In genomic region chr9:57075681-57076381, GRCm38 (mm10) we compare ENCODE assay signal across 8 mouse cellular contexts. TPM values are rescaled to one million over a fixed set of nuclear protein-coding genes. Genes with fewer than 3 reads are reported as not detected.
DNase-seq lines count a peak whose midpoint lies in the region; ATAC-seq and TF ChIP-seq lines count a peak whose summit lies in the region.

No protein-coding gene starts in this region.

- peak overlapping the region; percentile 68 for H3K4me2 ChIP-seq in kidney, embryonic 14.5 days (replicated peaks; ENCODE audit: low read depth, low read length)
- peak overlapping the region; percentile 83 for H3K4me2 ChIP-seq in limb, embryonic 15.5 days

- no peak for TF ChIP-seq POLR2A in bone marrow macrophage, adult 2 months (IDR thresholded peaks at IDR 0.05; ENCODE audit: borderline replicate concordance, low read depth, low read length)
- peak; percentile 53 for TF ChIP-seq POLR2A in embryonic fibroblast, embryonic 13.5 days (IDR thresholded peaks at IDR 0.05; ENCODE audit: low read depth, low read length)

- peak; percentile 99 for DNase-seq in A20 (ENCODE audit: low read depth, low spot score)
- DNase-seq in heart, adult 9 months (ENCODE audit: low spot score in 2 of 2): peak; percentile 99
- DNase-seq in monocyte, adult 2 months (ENCODE audit: low read depth in 1 of 2, low spot score in 2 of 2): peak; percentile 96 to 98
- peak; percentile 100 for DNase-seq in spleen, postnatal 36 days (ENCODE audit: low spot score in 2 of 2)

- ATAC-seq in kidney, embryonic 14.5 days (ENCODE audit: low FRiP score, low TSS enrichment): peak; percentile 80
- ATAC-seq in limb, embryonic 15.5 days (ENCODE audit: insufficient number of reproducible peaks, low FRiP score, low TSS enrichment, low read depth): peak; percentile 86

- H3K36me3 ChIP-seq in kidney, embryonic 14.5 days (ENCODE audit: control insufficient read depth, insufficient read depth, low read length): no peaks in the 10 kb centered on the region; the same call in 1 of the 2 replicates
- H3K36me3 ChIP-seq in limb, embryonic 15.5 days: no peaks in the 10 kb centered on the region

- H3K9ac ChIP-seq in kidney, embryonic 14.5 days (ENCODE audit: low read depth, low read length): peak overlapping the region; percentile 87
- 0 out of 2 replicates have a peak overlapping the region, but pooled peaks have one; percentile 54 for H3K9ac ChIP-seq in limb, embryonic 15.5 days

- no peaks in the 10 kb centered on the region for H3K27me3 ChIP-seq in kidney, embryonic 14.5 days (ENCODE audit: control insufficient read depth, insufficient read depth, low read length)
- no peaks in the 10 kb centered on the region for H3K27me3 ChIP-seq in limb, embryonic 15.5 days

- H3K27ac ChIP-seq in bone marrow macrophage, adult 2 months (ENCODE audit: insufficient read depth, low read depth, low read length): peak overlapping the region; percentile 64
- H3K27ac ChIP-seq in embryonic fibroblast, embryonic 13.5 days (ENCODE audit: insufficient read depth, low read length): peak overlapping the region; percentile 53
- H3K27ac ChIP-seq in kidney, embryonic 14.5 days (ENCODE audit: low read depth, low read length): peak overlapping the region; percentile 99
- H3K27ac ChIP-seq in limb, embryonic 15.5 days: peak overlapping the region; percentile 100

- peak overlapping the region; percentile 65 for H3K4me3 ChIP-seq in bone marrow macrophage, adult 2 months (ENCODE audit: insufficient read depth, low read length)
- peak overlapping the region; percentile 81 for H3K4me3 ChIP-seq in embryonic fibroblast, embryonic 13.5 days (ENCODE audit: insufficient read depth, low read length)
- peak overlapping the region; percentile 87 for H3K4me3 ChIP-seq in kidney, embryonic 14.5 days (ENCODE audit: low read length)
- H3K4me3 ChIP-seq in limb, embryonic 15.5 days: peak overlapping the region; percentile 61

- no peaks in the 10 kb centered on the region for H3K9me3 ChIP-seq in kidney, embryonic 14.5 days (ENCODE audit: control insufficient read depth, low read length)
- H3K9me3 ChIP-seq in limb, embryonic 15.5 days: no peaks in the 10 kb centered on the region

- TF ChIP-seq CTCF in bone marrow macrophage, adult 2 months (IDR thresholded peaks at IDR 0.05; ENCODE audit: low read depth, low read length): no peak
- TF ChIP-seq CTCF in embryonic fibroblast, embryonic 13.5 days (IDR thresholded peaks at IDR 0.05; ENCODE audit: borderline replicate concordance, insufficient read depth, low read length): no peak

- peaks cover 4% of the 10 kb centered on the region; the same call in 1 of the 2 replicates for H3K4me1 ChIP-seq in bone marrow macrophage, adult 2 months (ENCODE audit: control insufficient read depth, insufficient read depth, low read length)
- H3K4me1 ChIP-seq in embryonic fibroblast, embryonic 13.5 days (ENCODE audit: control insufficient read depth, insufficient read depth, low read length): no peaks in the 10 kb centered on the region
- peaks cover 8% of the 10 kb centered on the region; the same call in 1 of the 2 replicates for H3K4me1 ChIP-seq in kidney, embryonic 14.5 days (ENCODE audit: control insufficient read depth, insufficient read depth, low read length)
- peaks cover 25% of the 10 kb centered on the region for H3K4me1 ChIP-seq in limb, embryonic 15.5 days

- under 1% methylated on average over 43 of the region's 43 CpGs for WGBS in kidney, embryonic 14.5 days
- WGBS in limb, embryonic 15.5 days: under 1% methylated on average over 43 of the region's 43 CpGs

RNA-seq across cellular contexts. Expression of gene Sin3a, which starts 4.0 kb away (rescaled TPM):
- polyA plus RNA-seq in bone marrow macrophage, adult 2 months (2012; ENCODE audit: insufficient read depth, insufficient read length, missing spikeins): 30.5 and 37.1 TPM in 2 replicates
- polyA plus RNA-seq in embryonic fibroblast, embryonic 13.5 days (2011; ENCODE audit: insufficient read length, low read depth, missing spikeins): 34.3 and 49.7 TPM in 2 replicates
- polyA plus RNA-seq in kidney, embryonic 14.5 days (2014; fragmentation: Nextera tagmentation; extraction: Ambion mirVana): 28.9 and 53.2 TPM in 2 replicates
- polyA plus RNA-seq in limb, embryonic 15.5 days (2015; fragmentation: Nextera tagmentation; extraction: Ambion mirVana): 26.5 and 27.1 TPM in 2 replicates

RNA-seq across cellular contexts. Expression of gene Man2c1, which starts 54.7 kb away (rescaled TPM):
- polyA plus RNA-seq in bone marrow macrophage, adult 2 months (2012; ENCODE audit: insufficient read depth, insufficient read length, missing spikeins): 83.8 and 117 TPM in 2 replicates
- polyA plus RNA-seq in embryonic fibroblast, embryonic 13.5 days (2011; ENCODE audit: insufficient read length, low read depth, missing spikeins): 81.2 and 86.1 TPM in 2 replicates
- 28.5 and 38.7 TPM in 2 replicates for polyA plus RNA-seq in kidney, embryonic 14.5 days (2014; fragmentation: Nextera tagmentation; extraction: Ambion mirVana)
- polyA plus RNA-seq in limb, embryonic 15.5 days (2015; fragmentation: Nextera tagmentation; extraction: Ambion mirVana): 64.6 and 67.1 TPM in 2 replicates

Comparison
In these comparisons a context has a peak if more than half of its experiments do, and no peak if none do; other contexts are left out.
1. Peak in every context shown above with its lines: DNase-seq, ATAC-seq, H3K4me3 ChIP-seq and H3K27ac ChIP-seq.